Mouse (Mus musculus) neural tube, embryonic 15.5 days (tissue): ENCODE measurements around the gene Dcaf7. TPM values are rescaled to one million over a fixed set of nuclear protein-coding genes. Genes with fewer than 3 reads are reported as not detected.

Experiments
- ATAC-seq: fragments of 200-750 bp; cut with Nextera tagmentation; 2 replicates; pipeline ENCODE4 v1.8.0; 2017; ENCODE audit warnings: mild to moderate bottlenecking, moderate TSS enrichment, moderate library complexity; ENCODE audit not compliant: low FRiP score
- H3K27ac ChIP-seq: fragments of 300-500 bp; sonication (generic); replicated peaks from 2 replicates; pipeline ENCODE4 v1.5.1; 2015; ENCODE audit warnings: mild to moderate bottlenecking, inconsistent platforms
- H3K27me3 ChIP-seq: fragments of 300-500 bp; sonication (generic); replicated peaks from 2 replicates; pipeline ENCODE4 v1.6.1; 2015; ENCODE audit warnings: inconsistent platforms
- H3K36me3 ChIP-seq: fragments of 300-500 bp; sonication (generic); 2 replicates; pipeline ENCODE4 v1.6.1; 2015; ENCODE audit warnings: inconsistent platforms
- H3K4me1 ChIP-seq: fragments of 300-500 bp; sonication (generic); 2 replicates; pipeline ENCODE4 v1.6.1; 2015; ENCODE audit warnings: inconsistent platforms
- H3K4me2 ChIP-seq: fragments of 300-500 bp; sonication (generic); 2 replicates; pipeline ENCODE4 v1.6.1; 2015; ENCODE audit warnings: inconsistent platforms, mild to moderate bottlenecking, moderate library complexity
- H3K4me3 ChIP-seq: fragments of 300-500 bp; sonication (generic); replicated peaks from 2 replicates; pipeline ENCODE4 v1.5.1; 2015; ENCODE audit warnings: mild to moderate bottlenecking, inconsistent platforms
- H3K9ac ChIP-seq: fragments of 300-500 bp; sonication (generic); replicated peaks from 2 replicates; pipeline ENCODE4 v1.6.1; 2015; ENCODE audit warnings: mild to moderate bottlenecking, inconsistent platforms
- H3K9me3 ChIP-seq: fragments of 300-500 bp; sonication (generic); replicated peaks from 2 replicates; pipeline ENCODE4 v1.6.1; 2016; ENCODE audit warnings: inconsistent platforms
- WGBS: fragments of 180-500 bp; shearing (Covaris S2); methylation state at CpG from one replicate; pipeline ENCODE4 v1.1.7; 2015; ENCODE audit warnings: mixed read lengths; 5-methylcytosine and 5-hydroxymethylcytosine counted together
- polyA plus RNA-seq: library from polyadenylated mRNA; unstranded; fragments of >200 nt; fragmentation: Nextera tagmentation; extraction: Ambion mirVana; gene quantifications from 2 replicates; pipeline ENCODE4 v1.2.1, GENCODE M21; 2015

Gene Dcaf7
- polyA plus RNA-seq, 1 experiment from 2014 or later = 143 TPM

DNA sequence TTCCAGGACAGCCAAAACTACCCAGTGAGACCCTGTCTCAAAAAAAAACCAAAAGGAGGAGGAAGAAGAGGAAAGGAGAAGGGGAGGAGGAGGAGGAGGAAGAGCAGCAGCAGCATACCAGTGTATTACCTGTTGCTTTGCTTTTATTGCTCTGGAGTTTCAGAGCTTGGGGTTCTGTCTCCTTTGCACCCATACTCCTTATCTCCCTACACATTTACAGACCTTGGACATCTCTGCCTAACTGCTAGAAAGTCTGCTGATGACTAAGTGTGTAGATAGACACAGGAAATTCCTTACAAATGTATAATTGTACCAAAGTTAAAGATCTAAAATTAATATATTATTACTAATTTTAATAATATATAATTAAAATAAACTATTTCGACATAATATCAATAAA lies 8.6 kb downstream of the Dcaf7 start:
- Histone ChIP-seq H3K36me3 (peaks cover 28% of the 10 kb centered on the region), H3K9me3 (no peaks in the 10 kb centered on the region), H3K4me2 (no peak overlapping the region), H3K27me3 (no peaks in the 10 kb centered on the region), H3K9ac (no peak overlapping the region), H3K4me3 (no peak overlapping the region), H3K27ac (no peak overlapping the region), H3K4me1 (peaks cover 5% of the 10 kb centered on the region; the same call in 1 of the 2 replicates)
- no peak for ATAC-seq
- 94% methylated on average over 1 of the region's 1 CpGs for WGBS

DNA sequence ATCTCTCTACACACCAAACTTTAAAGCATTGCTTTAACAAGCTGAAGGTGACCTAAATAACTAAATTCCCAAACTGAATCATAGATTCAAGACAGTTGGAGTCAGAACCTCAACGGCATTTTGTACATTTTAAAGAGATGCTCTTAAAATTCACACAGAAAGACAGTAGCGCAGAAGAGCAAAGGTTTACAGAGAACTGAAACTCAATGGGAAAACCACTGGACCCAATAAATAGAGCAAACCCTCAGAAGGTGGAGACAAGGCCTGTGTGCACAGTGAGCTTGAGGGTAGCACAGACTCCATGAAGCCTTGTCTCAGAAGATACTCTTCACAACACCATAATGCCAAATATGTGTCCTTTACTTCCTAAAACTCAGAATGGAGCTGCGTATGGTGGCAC lies 9.1 kb downstream of the Dcaf7 start:
- peaks cover 30% of the 10 kb centered on the region for H3K36me3 ChIP-seq
- no peaks in the 10 kb centered on the region for H3K9me3 ChIP-seq
- no peak for ATAC-seq
- no peak overlapping the region for H3K27ac ChIP-seq
- no peaks in the 10 kb centered on the region for H3K4me1 ChIP-seq
- no peak overlapping the region for H3K4me2 ChIP-seq
- H3K9ac ChIP-seq = no peak overlapping the region
- H3K27me3 ChIP-seq = no peaks in the 10 kb centered on the region
- WGBS = 98% methylated on average over 3 of the region's 3 CpGs
- no peak overlapping the region for H3K4me3 ChIP-seq

DNA sequence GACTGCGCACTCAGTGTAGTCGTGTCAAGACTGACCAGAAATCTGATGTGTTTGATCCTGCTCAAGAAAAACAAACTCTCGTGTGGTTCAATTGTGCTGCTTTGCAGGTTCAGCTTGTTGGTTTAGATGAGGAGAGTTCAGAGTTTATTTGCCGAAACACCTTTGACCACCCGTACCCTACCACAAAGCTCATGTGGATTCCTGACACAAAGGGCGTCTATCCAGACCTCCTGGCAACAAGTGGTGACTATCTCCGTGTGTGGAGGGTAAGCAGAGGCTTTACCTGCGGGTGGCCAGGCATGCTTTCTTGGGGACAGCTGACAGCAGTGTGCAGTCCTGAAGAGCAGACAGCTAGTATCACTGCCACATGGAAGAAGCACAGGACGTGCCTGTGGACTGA lies 9.9 kb downstream of the Dcaf7 start:
- no peak overlapping the region for H3K9ac ChIP-seq
- H3K4me1 ChIP-seq = no peaks in the 10 kb centered on the region
- ATAC-seq = no peak
- no peak overlapping the region for H3K27ac ChIP-seq
- H3K27me3 ChIP-seq = no peaks in the 10 kb centered on the region
- WGBS = 91% methylated on average over 9 of the region's 9 CpGs
- H3K9me3 ChIP-seq = no peaks in the 10 kb centered on the region
- H3K36me3 ChIP-seq = peaks cover 38% of the 10 kb centered on the region
- no peak overlapping the region for H3K4me3 ChIP-seq
- no peak overlapping the region for H3K4me2 ChIP-seq

GRCm38 (mm10) chr11:106053921-106054320 lies 17.2 kb downstream of the Dcaf7 start:
- Histone ChIP-seq H3K27ac (no peak overlapping the region), H3K36me3 (peaks cover 93% of the 10 kb centered on the region), H3K4me3 (no peak overlapping the region), H3K9ac (no peak overlapping the region), H3K4me2 (no peak overlapping the region), H3K9me3 (no peaks in the 10 kb centered on the region), H3K27me3 (no peaks in the 10 kb centered on the region), H3K4me1 (no peaks in the 10 kb centered on the region)
- WGBS = 90% methylated on average over 2 of the region's 2 CpGs
- no peak for ATAC-seq

DNA sequence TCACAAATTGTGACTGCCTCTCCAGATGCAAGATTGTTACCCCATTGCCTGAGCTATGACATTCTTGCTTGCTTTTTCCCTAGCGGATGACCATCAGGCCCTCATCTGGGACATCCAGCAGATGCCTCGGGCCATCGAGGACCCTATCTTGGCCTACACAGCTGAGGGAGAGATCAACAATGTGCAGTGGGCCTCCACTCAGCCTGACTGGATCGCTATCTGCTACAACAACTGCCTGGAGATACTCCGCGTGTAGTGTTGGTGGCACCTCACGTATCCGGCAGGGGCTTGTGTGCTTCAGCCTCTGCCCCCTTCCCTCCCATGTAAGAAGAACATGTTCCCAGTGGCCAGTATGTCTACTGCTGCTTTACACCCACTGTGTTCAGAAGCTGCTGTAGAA lies 17.9 kb downstream of the Dcaf7 start:
- WGBS = 95% methylated on average over 8 of the region's 8 CpGs
- Histone ChIP-seq H3K27ac (no peak overlapping the region), H3K4me1 (no peaks in the 10 kb centered on the region), H3K4me3 (no peak overlapping the region), H3K4me2 (no peak overlapping the region), H3K9ac (no peak overlapping the region), H3K9me3 (no peaks in the 10 kb centered on the region), H3K36me3 (peaks cover 93% of the 10 kb centered on the region), H3K27me3 (no peaks in the 10 kb centered on the region)
- no peak for ATAC-seq

GRCm38 (mm10) chr11:106055341-106055740 lies 18.7 kb downstream of the Dcaf7 start:
- Histone ChIP-seq H3K4me1 (no peaks in the 10 kb centered on the region), H3K27me3 (no peaks in the 10 kb centered on the region), H3K36me3 (peaks cover 97% of the 10 kb centered on the region), H3K4me2 (no peak overlapping the region), H3K4me3 (no peak overlapping the region), H3K9ac (no peak overlapping the region), H3K9me3 (no peaks in the 10 kb centered on the region), H3K27ac (no peak overlapping the region)
- ATAC-seq = no peak
- 91% methylated on average over 6 of the region's 6 CpGs for WGBS

GRCm38 (mm10) chr11:106056819-106057491 lies 20.3 kb downstream of the Dcaf7 start:
- Histone ChIP-seq H3K4me1 (no peaks in the 10 kb centered on the region), H3K27ac (no peak overlapping the region), H3K9me3 (no peaks in the 10 kb centered on the region), H3K36me3 (peaks cover 83% of the 10 kb centered on the region), H3K4me2 (no peak overlapping the region), H3K4me3 (no peak overlapping the region), H3K9ac (no peak overlapping the region), H3K27me3 (no peaks in the 10 kb centered on the region)
- ATAC-seq = no peak
- WGBS = 92% methylated on average over 8 of the region's 8 CpGs

DNA sequence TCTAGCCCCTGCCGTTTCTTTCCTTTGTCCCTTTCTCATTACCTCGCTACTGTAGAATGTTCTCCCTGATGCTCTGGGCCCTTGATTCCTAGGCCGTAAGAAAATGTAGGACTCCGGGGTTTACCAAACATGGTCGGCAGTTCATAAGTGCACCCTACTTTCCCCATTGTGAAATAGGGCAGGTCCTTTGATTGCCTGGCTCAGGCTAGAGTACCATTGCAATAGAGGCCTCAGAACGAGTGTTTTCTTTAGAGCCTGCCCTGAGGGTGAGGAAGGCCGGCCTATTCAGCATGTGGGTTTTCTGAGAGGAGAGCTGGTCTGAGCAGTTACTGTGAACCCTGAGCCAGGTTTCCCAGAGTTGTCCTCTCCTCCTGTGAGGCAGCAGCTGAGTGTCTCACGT lies 21.3 kb downstream of the Dcaf7 start:
- Histone ChIP-seq H3K36me3 (peaks cover 73% of the 10 kb centered on the region), H3K9ac (no peak overlapping the region), H3K27me3 (no peaks in the 10 kb centered on the region), H3K9me3 (no peaks in the 10 kb centered on the region), H3K4me1 (no peaks in the 10 kb centered on the region), H3K4me2 (no peak overlapping the region), H3K27ac (no peak overlapping the region), H3K4me3 (no peak overlapping the region)
- WGBS = 80% methylated on average over 8 of the region's 8 CpGs
- ATAC-seq = no peak

GRCm38 (mm10) chr11:106060549-106060948 lies 23.9 kb downstream of the Dcaf7 start:
- no peak overlapping the region for H3K9ac ChIP-seq
- no peaks in the 10 kb centered on the region for H3K27me3 ChIP-seq
- no peak overlapping the region for H3K4me3 ChIP-seq
- no peaks in the 10 kb centered on the region for H3K9me3 ChIP-seq
- 94% methylated on average over 1 of the region's 1 CpGs for WGBS
- 0 out of 2 replicates have a peak, but pooled peaks cover 3% of the 10 kb centered on the region for H3K4me1 ChIP-seq
- H3K27ac ChIP-seq = no peak overlapping the region
- H3K36me3 ChIP-seq = peaks cover 47% of the 10 kb centered on the region
- no peak overlapping the region for H3K4me2 ChIP-seq
- no peak for ATAC-seq

DNA sequence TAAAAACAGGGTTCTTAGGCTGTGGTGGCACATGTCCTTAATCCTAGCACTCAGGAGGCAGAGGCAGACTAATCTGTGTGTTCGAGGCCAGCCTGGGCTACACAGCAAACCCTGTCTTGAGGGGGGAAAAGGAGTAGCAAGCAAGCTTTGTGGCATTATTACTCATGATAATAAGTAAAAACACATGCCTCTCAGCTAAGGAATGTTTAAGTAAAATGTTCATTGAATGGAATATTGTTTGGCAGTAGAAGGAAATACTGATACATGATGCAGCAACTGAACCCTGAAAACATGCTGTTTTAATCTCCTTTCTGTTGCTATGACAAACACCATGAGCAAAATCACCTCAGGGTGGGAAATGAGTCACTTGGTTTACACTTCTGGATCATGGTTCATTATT lies 24.6 kb downstream of the Dcaf7 start:
- no peaks in the 10 kb centered on the region for H3K9me3 ChIP-seq
- 93% methylated on average over 1 of the region's 1 CpGs for WGBS
- no peak overlapping the region for H3K4me3 ChIP-seq
- H3K27ac ChIP-seq = no peak overlapping the region
- H3K27me3 ChIP-seq = no peaks in the 10 kb centered on the region
- no peak for ATAC-seq
- no peak overlapping the region for H3K9ac ChIP-seq
- H3K4me2 ChIP-seq = no peak overlapping the region
- peaks cover 40% of the 10 kb centered on the region for H3K36me3 ChIP-seq
- peaks cover 3% of the 10 kb centered on the region; the same call in 1 of the 2 replicates for H3K4me1 ChIP-seq

- no peak for ATAC-seq
- peaks cover 16% of the 10 kb centered on the region for H3K4me1 ChIP-seq
- H3K27me3 ChIP-seq = no peaks in the 10 kb centered on the region
- H3K9ac ChIP-seq = no peak overlapping the region
- H3K36me3 ChIP-seq = peaks cover 15% of the 10 kb centered on the region
- no peak overlapping the region for H3K27ac ChIP-seq
- H3K4me2 ChIP-seq = no peak overlapping the region
- WGBS = 83% methylated on average over 5 of the region's 5 CpGs
- no peak overlapping the region for H3K4me3 ChIP-seq
- no peaks in the 10 kb centered on the region for H3K9me3 ChIP-seq
Observed at GRCm38 (mm10) chr11:106063756-106064155, 27.1 kb downstream of the Dcaf7 start.

DNA sequence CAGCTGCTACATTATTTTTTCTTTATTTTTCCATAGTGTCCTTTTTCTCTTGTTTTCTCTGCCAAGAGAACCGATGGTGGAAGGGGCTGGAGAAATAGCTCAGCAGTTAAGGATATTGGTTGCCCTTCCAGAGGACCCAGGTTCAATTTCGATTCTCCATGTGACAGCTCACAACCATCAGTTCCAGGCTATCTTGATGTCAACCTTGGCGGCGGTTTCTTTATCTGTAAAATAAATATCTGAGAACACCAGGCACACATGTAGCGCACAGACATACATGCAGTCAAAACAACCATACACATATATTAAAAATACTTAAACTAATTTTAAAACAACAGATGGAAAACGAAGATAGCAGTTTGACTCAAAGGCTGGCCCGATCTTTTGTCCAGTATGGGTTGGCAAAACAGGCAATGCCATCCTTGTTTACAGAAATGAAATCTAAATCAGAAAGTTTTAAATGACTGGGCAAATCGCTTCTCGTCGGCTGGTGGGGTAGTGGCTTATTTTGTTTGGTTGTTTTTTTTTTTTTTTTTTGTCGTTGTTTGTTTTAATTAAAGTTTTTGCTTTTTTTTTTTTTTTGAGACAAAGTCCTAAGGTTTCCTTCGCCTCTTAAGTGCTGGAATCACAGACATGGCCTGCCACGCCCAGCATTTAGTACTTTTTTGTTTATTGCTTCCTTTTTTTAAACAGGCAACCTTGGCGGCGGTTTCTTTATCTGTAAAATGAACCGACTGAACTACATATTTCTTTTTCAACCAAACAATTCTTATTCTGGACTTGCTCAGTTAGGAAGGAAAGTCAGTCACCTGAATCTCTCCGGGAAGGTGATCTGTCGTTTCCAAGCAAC lies 28.6 kb downstream of the Dcaf7 start:
- Histone ChIP-seq H3K27ac (peak overlapping the region; percentile 87), H3K4me1 (peaks cover 16% of the 10 kb centered on the region), H3K9me3 (no peaks in the 10 kb centered on the region), H3K36me3 (peaks cover 4% of the 10 kb centered on the region; the same call in 1 of the 2 replicates), H3K27me3 (no peaks in the 10 kb centered on the region), H3K9ac (no peak overlapping the region), H3K4me2 (peak overlapping the region; percentile 91), H3K4me3 (peak overlapping the region; percentile 77)
- ATAC-seq = no peak
- WGBS = 42% methylated on average over 18 of the region's 18 CpGs
